Mouse (Mus musculus) neural tube, embryonic 13.5 days (tissue): ENCODE measurements around the gene Cacna1b. TPM values are rescaled to one million over a fixed set of nuclear protein-coding genes. Genes with fewer than 3 reads are reported as not detected.

Source experiments
- ATAC-seq: fragments of 200-750 bp; cut with Nextera tagmentation; 2 replicates; pipeline ENCODE4 v1.8.0; 2017; ENCODE audit warnings: low read depth, mild to moderate bottlenecking, moderate TSS enrichment, moderate library complexity
- H3K27ac ChIP-seq: fragments of 300-500 bp; sonication (generic); replicated peaks from 2 replicates; pipeline ENCODE4 v1.5.1; 2015; ENCODE audit warnings: moderate library complexity, mild to moderate bottlenecking, inconsistent platforms
- H3K27me3 ChIP-seq: fragments of 300-500 bp; sonication (generic); 2 replicates; pipeline ENCODE4 v1.6.1; 2015; ENCODE audit warnings: mild to moderate bottlenecking, inconsistent platforms
- H3K36me3 ChIP-seq: fragments of 300-500 bp; sonication (generic); 2 replicates; pipeline ENCODE4 v1.6.1; 2015; ENCODE audit warnings: mild to moderate bottlenecking, inconsistent platforms
- H3K4me1 ChIP-seq: fragments of 300-500 bp; sonication (generic); replicated peaks from 2 replicates; pipeline ENCODE4 v1.6.1; 2015; ENCODE audit warnings: inconsistent platforms
- H3K4me2 ChIP-seq: fragments of 300-500 bp; sonication (generic); 2 replicates; pipeline ENCODE4 v1.6.1; 2015; ENCODE audit warnings: inconsistent platforms, mild to moderate bottlenecking, moderate library complexity
- H3K4me3 ChIP-seq: fragments of 300-500 bp; sonication (generic); 2 replicates; pipeline ENCODE4 v1.5.1; 2015; ENCODE audit warnings: mild to moderate bottlenecking, inconsistent platforms
- H3K9ac ChIP-seq: fragments of 300-500 bp; sonication (generic); 2 replicates; pipeline ENCODE4 v1.6.1; 2015; ENCODE audit warnings: moderate library complexity, mild to moderate bottlenecking, inconsistent platforms
- H3K9me3 ChIP-seq: fragments of 300-500 bp; sonication (generic); 2 replicates; pipeline ENCODE4 v1.6.1; 2016; ENCODE audit warnings: inconsistent platforms
- WGBS: fragments of 180-500 bp; shearing (Covaris S2); methylation state at CpG from one replicate; pipeline ENCODE4 v1.1.7; 2015; 5-methylcytosine and 5-hydroxymethylcytosine counted together
- polyA plus RNA-seq: library from polyadenylated mRNA; unstranded; fragments of >200 nt; fragmentation: Nextera tagmentation; extraction: Ambion mirVana; gene quantifications from 2 replicates; pipeline ENCODE4 v1.2.1, GENCODE M21; 2015

The Cacna1b gene
- polyA plus RNA-seq, 1 experiment from 2014 or later: 8.4 TPM

DNA sequence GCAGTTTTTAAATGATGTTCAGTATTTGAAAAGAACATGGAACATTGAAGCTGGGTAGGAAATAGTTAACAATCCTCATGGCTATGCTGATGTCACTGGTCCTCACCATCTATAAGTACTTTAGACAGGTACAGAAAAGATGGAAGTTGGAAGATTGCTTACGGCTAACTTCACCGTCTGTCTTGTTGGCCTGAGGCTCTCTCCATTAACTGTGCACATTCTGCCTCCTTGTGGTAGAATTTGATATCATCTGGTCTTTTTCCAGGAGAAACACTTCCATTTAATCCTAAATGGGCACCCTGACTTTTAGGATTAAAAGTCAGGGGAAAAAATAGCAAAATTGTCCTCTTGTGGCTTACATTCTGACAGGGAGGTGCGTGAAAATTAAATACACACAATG is 194.4 kb downstream of the Cacna1b start:
- ATAC-seq: peak; percentile 54; the same call in 1 of the 2 replicates
- Histone ChIP-seq H3K27me3 (no peaks in the 10 kb centered on the region), H3K9ac (no peak overlapping the region), H3K27ac (no peak overlapping the region), H3K9me3 (no peaks in the 10 kb centered on the region), H3K4me3 (no peak overlapping the region), H3K36me3 (no peaks in the 10 kb centered on the region), H3K4me1 (no peaks in the 10 kb centered on the region), H3K4me2 (no peak overlapping the region)
- WGBS: 7% methylated on average over 3 of the region's 3 CpGs

DNA sequence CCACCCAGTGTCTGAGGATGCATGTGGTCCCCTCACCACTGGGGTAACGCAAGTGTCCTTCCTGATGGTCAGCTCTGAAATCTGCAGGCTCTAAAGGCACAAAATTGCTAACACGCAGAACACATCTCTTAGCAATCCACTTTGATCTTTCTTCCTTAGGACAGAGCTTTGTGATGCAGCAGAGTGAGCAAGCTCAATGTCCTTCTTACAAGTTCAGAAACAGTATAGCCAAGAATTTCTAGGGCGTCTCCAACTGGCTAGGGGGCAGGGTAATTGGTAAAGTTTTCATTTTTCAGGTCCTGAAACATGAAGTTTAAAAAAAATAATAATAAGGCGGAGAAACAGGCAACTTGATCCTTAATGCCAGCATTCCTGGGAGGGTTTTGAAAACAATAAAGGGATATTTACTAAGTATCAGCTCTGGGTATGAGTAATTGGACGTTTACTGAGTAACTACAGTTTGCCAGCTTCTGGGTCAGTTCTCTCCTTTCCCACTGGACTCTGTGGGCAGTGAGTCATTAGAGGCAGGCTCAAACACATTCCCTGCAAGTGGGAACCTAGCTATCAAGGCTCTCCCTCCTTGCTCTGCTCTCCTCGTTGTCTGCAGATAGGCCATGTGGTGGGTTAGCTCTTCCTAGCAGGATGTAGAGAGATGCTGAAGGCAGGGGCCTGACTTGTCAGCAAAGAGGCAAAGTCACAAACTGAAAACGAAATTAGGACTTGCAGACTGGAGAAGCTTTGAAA is 200.2 kb downstream of the Cacna1b start:
- Histone ChIP-seq H3K27me3 (no peaks in the 10 kb centered on the region), H3K9me3 (no peaks in the 10 kb centered on the region), H3K4me3 (no peak overlapping the region), H3K9ac (no peak overlapping the region), H3K4me2 (no peak overlapping the region), H3K36me3 (no peaks in the 10 kb centered on the region), H3K27ac (no peak overlapping the region), H3K4me1 (no peaks in the 10 kb centered on the region)
- no peak for ATAC-seq
- 75% methylated on average over 7 of the region's 7 CpGs for WGBS

DNA sequence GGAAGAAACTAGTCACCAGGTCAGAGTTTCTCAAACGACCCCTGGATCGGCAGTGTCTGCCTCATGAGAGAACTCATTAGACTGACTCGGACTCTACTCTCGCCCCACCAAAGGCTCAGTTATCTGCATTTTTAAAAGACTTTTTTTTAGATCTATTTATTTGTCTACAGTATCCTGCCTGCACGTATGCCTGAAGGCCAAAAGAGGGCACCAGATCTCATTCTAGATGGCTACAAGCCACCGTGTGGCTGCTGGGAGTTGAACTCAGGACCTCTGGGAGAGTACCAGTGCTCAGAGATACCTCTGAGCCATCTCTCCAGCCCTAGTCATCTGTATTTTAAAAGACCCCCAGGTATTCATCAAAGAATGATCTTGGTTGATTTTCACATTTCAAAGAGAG is 201.0 kb downstream of the Cacna1b start:
- Histone ChIP-seq H3K4me2 (no peak overlapping the region), H3K9me3 (no peaks in the 10 kb centered on the region), H3K36me3 (no peaks in the 10 kb centered on the region), H3K27ac (no peak overlapping the region), H3K9ac (no peak overlapping the region), H3K27me3 (no peaks in the 10 kb centered on the region), H3K4me1 (no peaks in the 10 kb centered on the region), H3K4me3 (no peak overlapping the region)
- WGBS: 84% methylated on average over 6 of the region's 6 CpGs
- ATAC-seq: no peak

DNA sequence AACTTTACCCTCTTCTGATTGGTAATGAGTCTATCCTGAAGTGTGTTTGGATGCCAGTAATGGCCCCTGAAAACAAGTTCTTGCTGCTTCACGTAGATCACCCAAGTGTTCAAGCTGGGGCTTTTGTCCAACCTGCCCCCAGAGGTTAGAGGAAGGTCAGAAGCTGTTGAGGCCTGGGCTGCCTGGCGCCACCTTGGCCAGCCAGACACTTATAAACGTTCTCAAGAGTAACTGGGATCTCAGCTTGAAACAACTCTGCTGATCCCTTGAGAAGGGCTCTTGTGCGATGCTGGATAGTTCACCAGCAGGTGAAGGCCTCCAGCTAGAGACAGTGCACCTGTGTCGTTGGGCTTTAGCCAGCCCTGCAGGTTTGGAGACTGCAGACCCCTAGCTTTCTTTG is 202.8 kb downstream of the Cacna1b start:
- 78% methylated on average over 5 of the region's 5 CpGs for WGBS
- Histone ChIP-seq H3K4me3 (no peak overlapping the region), H3K9ac (no peak overlapping the region), H3K4me1 (no peaks in the 10 kb centered on the region), H3K4me2 (no peak overlapping the region), H3K36me3 (no peaks in the 10 kb centered on the region), H3K27ac (no peak overlapping the region), H3K9me3 (no peaks in the 10 kb centered on the region), H3K27me3 (no peaks in the 10 kb centered on the region)
- ATAC-seq: no peak

DNA sequence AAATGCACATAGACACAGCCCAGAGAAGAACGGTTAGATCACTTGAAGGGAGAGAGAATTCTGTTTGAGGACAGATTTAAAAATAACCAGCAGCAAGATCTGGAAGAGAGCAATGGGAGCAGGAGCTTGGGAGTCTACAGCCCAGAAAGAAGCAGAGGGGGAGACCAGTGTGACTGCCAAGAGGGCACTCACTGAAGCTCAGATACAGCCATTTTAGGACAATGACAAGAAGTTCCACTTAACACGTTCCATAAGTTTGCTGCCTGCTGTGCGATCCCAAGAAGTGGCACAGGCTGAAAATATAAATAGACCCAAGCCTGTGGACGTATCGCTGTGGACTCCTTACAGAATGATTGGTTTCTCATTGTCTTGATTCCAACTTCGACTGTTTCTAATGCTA is 206.6 kb downstream of the Cacna1b start:
- Histone ChIP-seq H3K36me3 (no peaks in the 10 kb centered on the region), H3K27me3 (no peaks in the 10 kb centered on the region)
- WGBS: 79% methylated on average over 6 of the region's 6 CpGs

DNA sequence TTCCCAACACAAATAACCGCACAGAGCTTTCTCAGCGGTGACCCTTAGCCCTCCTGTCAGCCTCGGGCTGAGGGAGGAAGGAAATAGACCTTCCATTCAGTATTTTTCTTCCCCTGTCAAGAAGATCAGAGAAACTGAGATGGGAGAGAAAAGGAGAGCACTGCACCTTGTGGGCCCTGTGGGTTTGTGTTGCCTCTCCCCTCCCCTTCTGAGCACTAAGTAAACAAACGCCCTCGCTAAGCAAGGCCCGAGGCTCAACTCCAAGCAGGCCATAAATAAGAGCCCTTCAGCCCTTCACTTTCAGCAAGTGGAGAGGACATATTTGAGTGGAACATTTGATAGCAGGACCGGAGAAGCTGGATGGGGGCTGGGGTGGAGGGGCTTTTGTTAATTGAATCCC is 209.0 kb downstream of the Cacna1b start:
- H3K4me2 ChIP-seq: no peak overlapping the region
- 0 out of 2 replicates have a peak, but pooled peaks have one; percentile 43 for ATAC-seq
- H3K36me3 ChIP-seq: no peaks in the 10 kb centered on the region
- H3K27ac ChIP-seq: no peak overlapping the region
- peaks cover 10% of the 10 kb centered on the region for H3K4me1 ChIP-seq
- no peak overlapping the region for H3K4me3 ChIP-seq
- 26% methylated on average over 7 of the region's 7 CpGs for WGBS
- H3K9ac ChIP-seq: no peak overlapping the region
- H3K9me3 ChIP-seq: no peaks in the 10 kb centered on the region
- H3K27me3 ChIP-seq: no peaks in the 10 kb centered on the region

More for the DNA sequence above, 206.6 kb downstream of the Cacna1b start:
- peaks cover 10% of the 10 kb centered on the region for H3K4me1 ChIP-seq
- no peak overlapping the region for H3K9ac ChIP-seq
- ATAC-seq: no peak
- no peak overlapping the region for H3K4me2 ChIP-seq
- no peak overlapping the region for H3K27ac ChIP-seq
- H3K4me3 ChIP-seq: no peak overlapping the region
- H3K9me3 ChIP-seq: no peaks in the 10 kb centered on the region

Other genes with a start within 250 kb of the Cacna1b start
- gene Ehmt1, start 156.5 kb upstream of the Cacna1b start, polyA plus RNA-seq: 96.0 and 110 TPM in 2 replicates
- gene Arrdc1, start 172.1 kb upstream of the Cacna1b start, polyA plus RNA-seq: 26.4 and 26.9 TPM in 2 replicates
- 18.3 and 18.5 TPM in 2 replicates for gene Zmynd19, start 186.6 kb upstream of the Cacna1b start, polyA plus RNA-seq
- gene Dph7, start 199.2 kb upstream of the Cacna1b start, polyA plus RNA-seq: 32.7 and 33.6 TPM in 2 replicates
- gene Mrpl41, start 211.9 kb upstream of the Cacna1b start, polyA plus RNA-seq: 193 and 222 TPM in 2 replicates
- 2.6 and 4.3 TPM in 2 replicates for gene Pnpla7, start 212.9 kb upstream of the Cacna1b start, polyA plus RNA-seq